Mouse (Mus musculus) ES-E14 (cell line): Measurements from ENCODE around the gene Ifna4. TPM values are rescaled to one million over a fixed set of nuclear protein-coding genes. Genes with fewer than 3 reads are reported as not detected.
"Not testable (repeated sequence)": the region's sequence is repeated elsewhere in the genome, so short reads cannot be mapped to it uniquely, and the experiment has no call there.

Experiments
- DNase-seq: peaks from one replicate; pipeline ENCODE4 v3.0.0-alpha.2; 2013; ENCODE audit warnings: low read depth, low spot score
- H3K27ac ChIP-seq: 2 replicates; pipeline ENCODE4 v1.5.1; 2012; ENCODE audit warnings: low read depth, mild to moderate bottlenecking, low read length, moderate library complexity, mixed read lengths; ENCODE audit not compliant: poor library complexity, insufficient read depth, severe bottlenecking
- H3K36me3 ChIP-seq: 2 replicates; pipeline ENCODE4 v1.6.1; 2012; ENCODE audit warnings: mild to moderate bottlenecking, low read length, moderate library complexity, mixed read lengths; ENCODE audit not compliant: control insufficient read depth, poor library complexity, insufficient read depth, severe bottlenecking
- H3K4me1 ChIP-seq, 2 experiments: fragments of 150-350 bp in 1 of 2; sonication (generic) in 1 of 2; 2 replicates each; pipeline ENCODE4 v1.6.1; 2012; ENCODE audit warnings: low read length in 2 of 2, mild to moderate bottlenecking in 1 of 2, mixed read lengths in 1 of 2; ENCODE audit not compliant: control insufficient read depth in 2 of 2, insufficient read depth in 2 of 2, poor library complexity in 1 of 2
- H3K4me3 ChIP-seq, 2 experiments: fragments of 150-350 bp in 1 of 2; sonication (generic) in 1 of 2; 2 replicates each; pipeline ENCODE4 v1.5.1; 2012; ENCODE audit warnings: low read length in 2 of 2, low read depth in 1 of 2, mild to moderate bottlenecking in 1 of 2, mixed read lengths in 1 of 2; ENCODE audit not compliant: insufficient read depth in 1 of 2, poor library complexity in 1 of 2, severe bottlenecking in 1 of 2
- H3K9ac ChIP-seq: 2 replicates; pipeline ENCODE4 v1.6.1; 2012; ENCODE audit warnings: low read depth, mild to moderate bottlenecking, low read length, mixed read lengths; ENCODE audit not compliant: poor library complexity, insufficient read depth, severe bottlenecking
- H3K9me3 ChIP-seq: fragments of 150-350 bp; sonication (generic); 2 replicates; pipeline ENCODE4 v1.6.1; 2012; ENCODE audit warnings: low read depth, mild to moderate bottlenecking, low read length; ENCODE audit not compliant: control insufficient read depth, insufficient read depth
- CHD2 ChIP-seq: IDR thresholded peaks from 2 replicates; pipeline ENCODE4 v1.6.1; 2014; ENCODE audit warnings: mild to moderate bottlenecking, low read depth, low read length, inconsistent platforms
- HCFC1 ChIP-seq: IDR thresholded peaks from 2 replicates; pipeline ENCODE4 v1.6.1; 2012; ENCODE audit warnings: low read length, inconsistent platforms, borderline replicate concordance; ENCODE audit not compliant: insufficient read depth
- MAFK ChIP-seq: IDR thresholded peaks from 2 replicates; pipeline ENCODE4 v1.6.1; 2014; ENCODE audit warnings: mild to moderate bottlenecking, low read depth, low read length, inconsistent platforms; ENCODE audit not compliant: insufficient read depth
- ZC3H11A ChIP-seq: IDR thresholded peaks from 2 replicates; pipeline ENCODE4 v1.6.1; 2012; ENCODE audit warnings: low read depth, mild to moderate bottlenecking, inconsistent platforms, low read length, borderline replicate concordance
- ZNF384 ChIP-seq: IDR thresholded peaks from 2 replicates; pipeline ENCODE4 v1.6.1; 2012; ENCODE audit warnings: low read depth, low read length, inconsistent platforms
- in situ Hi-C, 2 experiments: fragments of 600-800 bp; cut with MboI; formaldehyde crosslinking; loops; one replicate each; pipeline ENCODE4 v1.15.1; 2025; ENCODE audit warnings: low sequenced_read_pairs in 2 of 2, inconsistent platforms in 1 of 2; ENCODE audit not compliant: unreplicated experiment in 2 of 2
- total RNA-seq: library from RNA; depleted of rRNA; stranded (reverse); fragments of 300-350 nt; gene quantifications from 2 replicates; pipeline ENCODE4 v1.2.3, GENCODE M21; 2012; rRNA removed

Ifna4 gene
- total RNA-seq: not detected in 2 replicates

- Histone ChIP-seq H3K27ac (no peak within 1 kb of the TSS), H3K4me1 (no peaks in the 10 kb centered on the region), H3K4me3 (no peak within 1 kb of the TSS), H3K36me3 (no peaks in the 10 kb centered on the region), H3K9ac (no peak within 1 kb of the TSS), H3K9me3 (no peaks in the 10 kb centered on the region)
- TF ChIP-seq ZC3H11A (no peak), HCFC1 (no peak), ZNF384 (no peak), CHD2 (no peak), MAFK (no peak)
- no peak for DNase-seq
- in situ Hi-C loops: no loop called here
Observed at GRCm38 (mm10) chr4:88841438-88841911, at the start of gene Ifna4. Gene Ifna4 (plus strand): TSS chr4:88841861.

GRCm38 (mm10) chr4:88793936-88794675, 47.6 kb upstream of the Ifna4 start, which contains the start of gene Gm13275:
Gene Gm13275 (plus strand): TSS chr4:88794487.
- in situ Hi-C loops, H3K9ac ChIP-seq, H3K4me3 ChIP-seq, DNase-seq, H3K36me3 ChIP-seq, H3K27ac ChIP-seq, H3K9me3 ChIP-seq, H3K4me1 ChIP-seq: not testable (repeated sequence)

GRCm38 (mm10) chr4:88797097-88797496, 44.6 kb upstream of the Ifna4 start, which contains the start of gene Gm13279:
Gene Gm13279 (plus strand): TSS chr4:88797397.
- H3K9me3 ChIP-seq, H3K4me1 ChIP-seq, H3K4me3 ChIP-seq, DNase-seq, H3K36me3 ChIP-seq, H3K27ac ChIP-seq, in situ Hi-C loops, H3K9ac ChIP-seq: not testable (repeated sequence)

GRCm38 (mm10) chr4:88799365-88799764, 42.3 kb upstream of the Ifna4 start, which contains the start of gene Gm13285:
Gene Gm13285 (plus strand): TSS chr4:88799665.
- H3K4me3 ChIP-seq, H3K9me3 ChIP-seq, in situ Hi-C loops, DNase-seq, H3K36me3 ChIP-seq, H3K4me1 ChIP-seq, H3K9ac ChIP-seq, H3K27ac ChIP-seq: not testable (repeated sequence)

GRCm38 (mm10) chr4:88802954-88803353, 38.7 kb upstream of the Ifna4 start, which contains the start of gene Gm13287:
Gene Gm13287 (plus strand): TSS chr4:88803254.
- H3K27ac ChIP-seq, H3K36me3 ChIP-seq, H3K4me3 ChIP-seq, H3K9ac ChIP-seq, H3K9me3 ChIP-seq, H3K4me1 ChIP-seq, in situ Hi-C loops, DNase-seq: not testable (repeated sequence)

- H3K9me3 ChIP-seq, H3K27ac ChIP-seq, H3K36me3 ChIP-seq, in situ Hi-C loops, H3K4me1 ChIP-seq, H3K9ac ChIP-seq, H3K4me3 ChIP-seq, DNase-seq: not testable (repeated sequence)
Observed at GRCm38 (mm10) chr4:88805231-88805630, 36.4 kb upstream of the Ifna4 start, which contains the start of gene Gm13288. Gene Gm13288 (plus strand): TSS chr4:88805531.

- H3K36me3 ChIP-seq, H3K4me3 ChIP-seq, H3K27ac ChIP-seq, DNase-seq, H3K9me3 ChIP-seq, H3K9ac ChIP-seq, in situ Hi-C loops, H3K4me1 ChIP-seq: not testable (repeated sequence)
Observed at GRCm38 (mm10) chr4:88805761-88806160, 35.9 kb upstream of the Ifna4 start.
